Mouse (Mus musculus): ENCODE measurements around the gene Jph4.

DNA sequence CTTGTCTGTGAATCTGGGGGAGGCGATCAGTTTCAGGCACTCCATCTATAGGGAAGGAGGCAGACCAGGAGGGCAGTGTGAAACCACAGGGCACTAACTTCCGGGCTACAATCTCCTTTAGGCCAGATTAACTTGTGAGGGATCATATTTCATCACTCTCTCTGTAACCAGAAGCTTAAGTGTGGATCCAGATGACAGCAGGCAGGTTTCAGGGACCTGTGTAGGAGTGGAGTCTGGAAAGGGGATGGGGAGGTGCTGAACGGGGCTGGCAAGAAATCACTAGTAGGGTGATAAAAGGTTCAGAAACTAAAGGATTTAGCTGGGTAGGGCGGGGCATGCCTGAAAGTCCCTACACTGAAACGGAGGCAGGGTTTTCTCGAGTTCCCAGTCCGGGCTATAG, 11.3 kb downstream of the Jph4 start:
- TF ChIP-seq POLR2A (IDR thresholded peaks at IDR 0.05; ENCODE audit: control insufficient read depth in 1 of 2, insufficient read depth in 1 of 2, low read depth in 1 of 2, low read length in 2 of 2, poor library complexity in 1 of 2), result no peak
- peak in 1 of 2 experiments; percentile 21; a peak in 1 of 4 replicates for TF ChIP-seq EP300 (IDR thresholded peaks at IDR 0.05; ENCODE audit: low read depth in 1 of 2, low read length in 2 of 2)
- no peak for TF ChIP-seq CTCF (IDR thresholded peaks at IDR 0.05 in 2 of 3, conservative IDR thresholded peaks at IDR 0.05 in 1 of 3; ENCODE audit: control insufficient read depth in 1 of 3, insufficient read depth in 1 of 3, low read depth in 2 of 3, low read length in 3 of 3, poor library complexity in 1 of 3, severe bottlenecking in 1 of 3)
- TF ChIP-seq GATA1 (IDR thresholded peaks at IDR 0.05; ENCODE audit: low read depth, low read length), result no peak
- TF ChIP-seq GABPA (IDR thresholded peaks at IDR 0.05; ENCODE audit: low read depth, low read length), result no peak
- no peak for TF ChIP-seq POLR2AphosphoS2 (IDR thresholded peaks at IDR 0.05; ENCODE audit: low read length)
- TF ChIP-seq TBP (IDR thresholded peaks at IDR 0.05; ENCODE audit: low read depth, low read length), result no peak
- no peak for TF ChIP-seq JUND (IDR thresholded peaks at IDR 0.05; ENCODE audit: low read depth, low read length)
- no peak for TF ChIP-seq E2F4 (IDR thresholded peaks at IDR 0.05; ENCODE audit: borderline replicate concordance, low read depth, low read length)
- no peak for TF ChIP-seq CHD1 (IDR thresholded peaks at IDR 0.05; ENCODE audit: low read depth, low read length)
- no peak for TF ChIP-seq HCFC1 (IDR thresholded peaks at IDR 0.05; ENCODE audit: low read depth, low read length)
- TF ChIP-seq ZMIZ1 (IDR thresholded peaks at IDR 0.05; ENCODE audit: low read depth, low read length), result no peak
- no peak for TF ChIP-seq KAT2A (conservative IDR thresholded peaks at IDR 0.05; ENCODE audit: low read depth, low read length)

All from MEL (cell line).